Mouse (Mus musculus) testis, adult 2 months (tissue): ENCODE results near the gene Ctsl.

Source experiments
- CTCF ChIP-seq: fragments of 200-500 bp; IDR thresholded peaks from 2 replicates; pipeline ENCODE4 v1.5.1; 2012; ENCODE audit warnings: low read depth, mild to moderate bottlenecking, inconsistent platforms, low read length, moderate library complexity; ENCODE audit not compliant: control insufficient read depth, insufficient read depth, insufficient replicate concordance
- POLR2A ChIP-seq: fragments of 200-500 bp; IDR thresholded peaks from 2 replicates; pipeline ENCODE4 v1.6.1; 2012; ENCODE audit warnings: low read depth, mild to moderate bottlenecking, inconsistent platforms, low read length, moderate library complexity; ENCODE audit not compliant: control insufficient read depth

- TF ChIP-seq POLR2A (no peak), CTCF (no peak)
Measured at GRCm38 (mm10) chr13:64402951-64403460, 32.3 kb upstream of the Ctsl start.
